Mouse (Mus musculus): Measurements from ENCODE around the gene P4ha1.
A peak's percentile ranks its signal among the peaks of the same experiment; 100 is the strongest.
"Not testable (repeated sequence)": the region's sequence is repeated elsewhere in the genome, so short reads cannot be mapped to it uniquely, and the experiment has no call there.

P4ha1 gene

DNA sequence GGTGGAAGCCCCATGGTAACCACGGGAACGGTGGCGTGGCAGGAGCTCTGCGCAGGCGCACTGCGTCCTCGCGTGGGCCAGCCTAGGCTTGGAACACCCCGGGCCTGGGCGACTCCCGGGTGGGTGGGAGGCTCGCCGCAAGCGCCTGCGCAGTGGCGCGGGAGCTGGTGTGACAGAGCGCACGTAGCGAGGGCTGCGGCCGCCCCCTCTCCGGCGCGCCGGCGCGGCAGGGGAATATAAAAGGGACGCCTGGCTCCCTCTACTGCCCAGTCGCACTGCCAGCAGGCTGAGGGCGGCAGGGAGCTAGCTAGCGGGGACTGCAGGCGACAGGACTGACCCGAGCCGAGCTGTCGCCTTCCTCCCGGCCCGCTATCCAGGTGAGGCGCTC is at the start of gene P4ha1:
Gene P4ha1, plus strand, starts transcription at position 197 of the 388 bp plus-strand sequence.
- peak; percentile 99 for DNase-seq

GRCm38 (mm10) chr10:59275745-59276144 is 47.4 kb upstream of the P4ha1 start:
- no peak for DNase-seq

GRCm38 (mm10) chr10:59277116-59277515 is 46.0 kb upstream of the P4ha1 start:
- peak; percentile 79 for DNase-seq

- DNase-seq: peak; percentile 38
These were observed 45.2 kb upstream of the P4ha1 start for GRCm38 (mm10) chr10:59277729-59278475.

- no peak for DNase-seq
These were observed 39.9 kb upstream of the P4ha1 start for GRCm38 (mm10) chr10:59283164-59283563.

DNA sequence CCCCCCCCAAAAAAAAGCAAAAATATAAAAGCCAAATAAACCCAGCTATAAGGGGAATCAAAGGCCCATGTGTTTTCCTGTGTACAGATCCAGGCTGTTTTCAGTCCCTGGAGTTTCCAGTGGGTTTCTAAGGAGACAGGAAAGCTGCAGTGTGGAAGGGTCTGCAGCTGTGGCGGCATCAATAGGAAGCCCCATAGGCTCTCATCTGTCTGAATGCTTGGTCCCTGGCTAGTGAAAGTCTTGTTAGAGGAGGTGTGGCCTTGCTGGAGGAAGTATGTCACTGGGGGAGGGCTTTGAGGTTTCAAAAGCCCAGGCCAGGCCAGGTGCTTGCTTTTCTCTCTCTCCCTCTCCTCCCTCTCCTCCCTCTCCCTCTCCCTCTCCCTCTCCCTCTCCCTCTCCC is 39.3 kb upstream of the P4ha1 start:
- DNase-seq: no peak

GRCm38 (mm10) chr10:59285530-59285929 is 37.6 kb upstream of the P4ha1 start:
- peak; percentile 87 for DNase-seq

- no peak for DNase-seq
These were observed 35.8 kb upstream of the P4ha1 start for GRCm38 (mm10) chr10:59287251-59287650.

DNA sequence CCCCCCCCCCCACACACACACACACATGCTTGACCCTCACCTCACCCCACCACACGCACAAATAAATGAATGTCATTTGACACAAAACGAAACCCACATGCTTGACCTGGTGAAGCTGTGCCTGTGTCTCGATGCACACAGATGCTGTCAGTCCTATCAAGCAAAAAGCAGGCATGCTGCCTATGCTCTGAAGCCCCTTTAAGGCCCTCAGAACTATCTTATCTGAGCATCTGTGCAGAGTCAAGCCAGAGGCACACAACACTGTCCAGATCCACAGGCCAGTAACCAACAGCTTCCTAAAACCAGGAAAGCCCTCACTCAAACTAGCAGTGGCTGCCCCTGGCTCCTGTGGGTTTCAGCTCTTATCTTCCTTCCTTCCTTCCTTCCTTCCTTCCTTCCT is 35.4 kb upstream of the P4ha1 start:
- no peak for DNase-seq

GRCm38 (mm10) chr10:59289062-59289461 is 34.0 kb upstream of the P4ha1 start:
- peak; percentile 34 for DNase-seq

- peak; percentile 73 for DNase-seq
These were observed 31.6 kb upstream of the P4ha1 start for GRCm38 (mm10) chr10:59291536-59291935.

DNA sequence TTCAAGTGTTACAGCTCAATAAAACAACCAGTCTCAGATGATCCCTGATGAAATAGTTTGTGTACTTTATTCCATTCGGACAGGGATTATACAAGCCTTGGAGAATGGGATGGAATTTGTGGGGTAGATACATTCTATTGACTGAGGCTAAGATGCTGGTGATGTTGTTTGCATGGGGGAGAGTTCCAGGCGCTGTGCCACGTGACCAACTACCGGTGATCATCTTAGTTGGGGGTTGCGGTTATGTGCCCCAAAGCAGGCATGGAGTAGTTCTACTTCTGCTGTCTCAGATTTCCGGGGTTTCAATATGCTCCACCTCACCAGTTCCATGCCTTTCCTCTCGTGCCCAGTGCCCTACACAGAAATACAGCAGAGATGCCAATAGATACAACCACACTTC is 31.0 kb upstream of the P4ha1 start:
- no peak for DNase-seq

DNA sequence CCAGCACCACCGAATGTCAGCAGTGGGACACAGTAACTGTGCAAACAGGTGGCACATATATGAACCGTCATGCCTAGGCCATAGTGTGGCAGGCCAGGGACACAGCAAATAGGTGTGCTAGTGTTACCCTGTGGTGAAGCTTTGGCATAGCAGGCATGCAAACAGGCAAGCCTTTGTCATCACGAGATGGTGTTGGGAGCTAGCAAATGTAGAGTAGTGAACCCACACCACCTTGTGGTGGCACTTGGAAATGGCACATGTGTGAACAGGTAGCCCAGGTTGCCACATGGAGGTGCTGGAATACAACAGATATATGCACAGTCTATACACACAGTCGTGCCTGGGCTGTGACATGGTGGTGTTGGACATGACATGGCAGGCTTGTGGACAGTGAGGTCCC is 30.5 kb upstream of the P4ha1 start:
- DNase-seq: peak; percentile 88

- DNase-seq: peak; percentile 73
These were observed 27.8 kb upstream of the P4ha1 start for GRCm38 (mm10) chr10:59295241-59295811.

- DNase-seq: peak; percentile 77
These were observed 26.8 kb upstream of the P4ha1 start for GRCm38 (mm10) chr10:59296261-59296660.

GRCm38 (mm10) chr10:59302671-59303070 is 20.4 kb upstream of the P4ha1 start:
- not testable (repeated sequence) for DNase-seq

DNA sequence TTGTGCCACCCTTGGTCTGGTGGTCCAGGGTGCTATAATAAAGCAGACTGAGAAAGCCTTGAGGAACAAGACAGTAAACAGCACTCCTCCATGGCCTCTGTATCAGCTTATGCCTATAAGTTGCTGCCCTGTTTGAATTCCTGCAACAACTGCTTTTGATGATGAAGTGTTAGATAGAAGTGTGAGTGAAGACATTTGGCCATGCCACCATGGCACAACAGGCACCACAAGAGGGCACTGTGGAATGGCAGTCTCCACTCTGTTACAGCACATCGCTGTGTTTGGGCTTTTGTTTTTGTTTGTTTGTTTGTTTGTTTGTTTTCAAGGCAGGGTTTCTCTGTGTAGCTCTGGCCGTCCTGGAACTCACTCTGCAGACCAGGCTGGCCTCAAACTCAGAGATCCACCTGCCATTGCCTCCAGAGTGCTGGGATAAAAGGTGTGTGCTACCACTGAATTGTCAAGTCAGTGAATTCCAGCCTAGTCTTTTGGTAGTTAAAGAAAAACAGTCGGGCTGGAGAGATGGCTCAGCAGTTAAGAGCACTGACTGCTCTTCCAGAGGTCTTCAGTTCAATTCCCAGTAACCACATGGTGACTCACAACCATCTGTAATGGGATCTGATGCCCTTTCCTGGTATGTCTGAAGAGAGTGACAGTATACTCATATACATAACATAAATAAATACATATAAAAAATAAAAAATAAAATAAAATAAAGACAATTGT is 13.9 kb upstream of the P4ha1 start:
- DNase-seq: peak; percentile 67

GRCm38 (mm10) chr10:59310124-59310523 is 13.0 kb upstream of the P4ha1 start:
- peak; percentile 31 for DNase-seq

- peak; percentile 88 for DNase-seq
These were observed 12.2 kb upstream of the P4ha1 start for GRCm38 (mm10) chr10:59310691-59311457.

GRCm38 (mm10) chr10:59311881-59312280 is 11.2 kb upstream of the P4ha1 start:
- DNase-seq: no peak

DNA sequence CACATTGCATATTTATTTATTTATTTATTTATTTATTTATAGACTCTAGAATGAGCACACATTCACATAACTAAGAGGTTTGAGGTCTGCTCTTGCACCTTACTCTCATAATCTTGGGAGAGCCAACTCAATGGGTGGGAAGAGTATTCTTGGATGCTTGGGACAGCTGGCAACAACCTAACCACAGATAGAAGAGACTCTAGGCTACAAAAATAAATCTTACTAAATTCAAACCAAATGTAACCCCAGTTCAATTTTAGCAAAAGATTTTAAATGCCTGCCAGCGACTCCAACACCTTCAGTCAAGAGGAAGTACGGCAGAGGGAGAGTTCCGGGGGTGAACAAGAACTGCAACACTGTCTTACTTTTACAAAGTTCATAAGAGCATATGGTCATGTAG is 2.0 kb upstream of the P4ha1 start:
- DNase-seq: no peak

- DNase-seq: no peak
These were observed 825 bp upstream of the P4ha1 start for GRCm38 (mm10) chr10:59322271-59322670.

DNA sequence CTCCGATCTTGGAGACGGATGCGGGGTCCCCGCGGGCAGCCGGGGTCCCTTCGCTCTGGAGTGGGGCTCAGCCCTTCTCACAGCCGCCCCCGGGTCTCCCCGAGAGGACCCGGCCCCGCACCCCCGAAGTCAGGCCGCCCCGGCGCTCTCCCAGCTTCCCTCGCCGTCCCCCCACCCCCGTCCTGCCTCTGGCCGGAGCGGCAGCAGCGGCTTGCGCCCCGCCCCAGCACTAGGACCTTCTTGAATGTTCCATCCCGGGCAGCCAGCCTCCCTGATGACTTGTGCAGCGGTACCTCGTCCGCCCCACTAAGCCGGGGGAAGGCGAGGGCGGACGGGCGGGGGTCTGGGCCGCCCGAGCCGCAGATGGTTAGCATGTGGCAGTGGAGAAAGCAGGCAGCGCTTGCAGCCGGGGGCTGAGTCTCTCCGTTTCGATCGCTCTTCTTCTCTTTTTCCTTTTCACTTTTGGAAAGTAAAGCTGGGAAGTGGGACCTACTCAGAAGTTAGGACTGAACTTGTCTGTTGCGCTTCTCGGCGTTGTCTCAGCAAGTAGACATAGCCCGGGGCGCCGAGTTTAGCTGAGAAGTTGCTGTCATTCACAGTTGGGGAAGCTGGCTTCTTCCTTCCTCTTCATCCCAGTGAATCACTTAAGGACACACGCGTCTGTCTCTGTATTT is 529 bp downstream of the P4ha1 start:
- DNase-seq: peak; percentile 70

Measured in kidney, adult 9 months (tissue).